Mouse (Mus musculus): ENCODE measurements at regions not wholly inside any gene's neighbourhood (a gene's known extent, or its start where the extent isn't known, plus 50 kb on each side); places are given as distances from the start of the nearest gene placed in this dataset.

GRCm38 (mm10) chr6:81608637-81609036 is 314.8 kb upstream of the Gcfc2 start:
- ATAC-seq (ENCODE audit: low FRiP score): 0 out of 2 replicates have a peak, but pooled peaks have one; percentile 30
- 79% methylated on average over 1 of the region's 1 CpGs for WGBS
- Histone ChIP-seq H3K9me3 (no peaks in the 10 kb centered on the region), H3K4me1 (no peaks in the 10 kb centered on the region), H3K4me2 (no peak overlapping the region), H3K27ac (no peak overlapping the region), H3K9ac (no peak overlapping the region), H3K4me3 (replicated peaks) (no peak overlapping the region), H3K27me3 (no peaks in the 10 kb centered on the region), H3K36me3 (replicated peaks) (no peaks in the 10 kb centered on the region)

GRCm38 (mm10) chr6:81611980-81612379 is 311.5 kb upstream of the Gcfc2 start:
- H3K4me1 ChIP-seq: no peaks in the 10 kb centered on the region
- no peaks in the 10 kb centered on the region for H3K27me3 ChIP-seq
- no peaks in the 10 kb centered on the region for H3K9me3 ChIP-seq
- H3K36me3 ChIP-seq (replicated peaks): no peaks in the 10 kb centered on the region
- H3K9ac ChIP-seq: no peak overlapping the region
- H3K4me2 ChIP-seq: no peak overlapping the region
- H3K4me3 ChIP-seq (replicated peaks): no peak overlapping the region
- H3K27ac ChIP-seq: no peak overlapping the region
- no peak for ATAC-seq (ENCODE audit: low FRiP score)
- WGBS: 88% methylated on average over 6 of the region's 6 CpGs

GRCm38 (mm10) chr6:81618018-81618417 is 305.5 kb upstream of the Gcfc2 start:
- no peak overlapping the region for H3K27ac ChIP-seq
- H3K27me3 ChIP-seq: no peaks in the 10 kb centered on the region
- WGBS: 74% methylated on average over 2 of the region's 2 CpGs
- no peaks in the 10 kb centered on the region for H3K36me3 ChIP-seq (replicated peaks)
- no peaks in the 10 kb centered on the region for H3K4me1 ChIP-seq
- H3K9ac ChIP-seq: no peak overlapping the region
- no peak overlapping the region for H3K4me2 ChIP-seq
- H3K4me3 ChIP-seq (replicated peaks): no peak overlapping the region
- no peaks in the 10 kb centered on the region for H3K9me3 ChIP-seq
- no peak for ATAC-seq (ENCODE audit: low FRiP score)

GRCm38 (mm10) chr6:81621028-81621427 is 302.4 kb upstream of the Gcfc2 start:
- H3K4me3 ChIP-seq (replicated peaks): no peak overlapping the region
- H3K4me1 ChIP-seq: no peaks in the 10 kb centered on the region
- H3K27ac ChIP-seq: no peak overlapping the region
- 90% methylated on average over 4 of the region's 4 CpGs for WGBS
- no peaks in the 10 kb centered on the region for H3K36me3 ChIP-seq (replicated peaks)
- no peak for ATAC-seq (ENCODE audit: low FRiP score)
- H3K9me3 ChIP-seq: no peaks in the 10 kb centered on the region
- no peaks in the 10 kb centered on the region for H3K27me3 ChIP-seq
- no peak overlapping the region for H3K9ac ChIP-seq
- no peak overlapping the region for H3K4me2 ChIP-seq

- no peak overlapping the region for H3K4me3 ChIP-seq (replicated peaks)
- no peaks in the 10 kb centered on the region for H3K27me3 ChIP-seq
- no peaks in the 10 kb centered on the region for H3K9me3 ChIP-seq
- WGBS: 86% methylated on average over 5 of the region's 5 CpGs
- no peaks in the 10 kb centered on the region for H3K36me3 ChIP-seq (replicated peaks)
- ATAC-seq (ENCODE audit: low FRiP score): no peak
- H3K27ac ChIP-seq: no peak overlapping the region
- H3K4me1 ChIP-seq: no peaks in the 10 kb centered on the region
- H3K9ac ChIP-seq: no peak overlapping the region
- H3K4me2 ChIP-seq: no peak overlapping the region
Observed at GRCm38 (mm10) chr6:81622714-81623113, 300.8 kb upstream of the Gcfc2 start.

GRCm38 (mm10) chr6:81625016-81625415 is 298.5 kb upstream of the Gcfc2 start:
- Histone ChIP-seq H3K4me1 (no peaks in the 10 kb centered on the region), H3K9me3 (no peaks in the 10 kb centered on the region), H3K36me3 (replicated peaks) (no peaks in the 10 kb centered on the region), H3K27me3 (no peaks in the 10 kb centered on the region), H3K9ac (no peak overlapping the region), H3K27ac (no peak overlapping the region), H3K4me2 (no peak overlapping the region), H3K4me3 (replicated peaks) (no peak overlapping the region)
- WGBS: 62% methylated on average over 5 of the region's 5 CpGs
- ATAC-seq (ENCODE audit: low FRiP score): no peak

- no peaks in the 10 kb centered on the region for H3K36me3 ChIP-seq (replicated peaks)
- no peak overlapping the region for H3K27ac ChIP-seq
- H3K4me2 ChIP-seq: no peak overlapping the region
- no peaks in the 10 kb centered on the region for H3K9me3 ChIP-seq
- H3K4me1 ChIP-seq: no peaks in the 10 kb centered on the region
- H3K9ac ChIP-seq: no peak overlapping the region
- 70% methylated on average over 3 of the region's 3 CpGs for WGBS
- H3K27me3 ChIP-seq: no peaks in the 10 kb centered on the region
- no peak overlapping the region for H3K4me3 ChIP-seq (replicated peaks)
- ATAC-seq (ENCODE audit: low FRiP score): no peak
Observed at GRCm38 (mm10) chr6:81633586-81633985, 289.9 kb upstream of the Gcfc2 start.

GRCm38 (mm10) chr6:81647615-81648375 is 275.7 kb upstream of the Gcfc2 start:
- H3K9ac ChIP-seq: no peak overlapping the region
- no peak overlapping the region for H3K4me2 ChIP-seq
- H3K4me1 ChIP-seq: no peaks in the 10 kb centered on the region
- no peak overlapping the region for H3K27ac ChIP-seq
- no peak for ATAC-seq (ENCODE audit: low FRiP score)
- H3K36me3 ChIP-seq (replicated peaks): no peaks in the 10 kb centered on the region
- no peaks in the 10 kb centered on the region for H3K9me3 ChIP-seq
- H3K27me3 ChIP-seq: no peaks in the 10 kb centered on the region
- WGBS: 89% methylated on average over 3 of the region's 3 CpGs
- H3K4me3 ChIP-seq (replicated peaks): no peak overlapping the region

GRCm38 (mm10) chr6:81651856-81652255 is 271.6 kb upstream of the Gcfc2 start:
- Histone ChIP-seq H3K27me3 (no peaks in the 10 kb centered on the region), H3K4me2 (no peak overlapping the region), H3K4me1 (no peaks in the 10 kb centered on the region), H3K9me3 (no peaks in the 10 kb centered on the region), H3K36me3 (replicated peaks) (no peaks in the 10 kb centered on the region), H3K27ac (no peak overlapping the region), H3K4me3 (replicated peaks) (no peak overlapping the region), H3K9ac (no peak overlapping the region)
- WGBS: 71% methylated on average over 2 of the region's 2 CpGs
- no peak for ATAC-seq (ENCODE audit: low FRiP score)

GRCm38 (mm10) chr6:81655205-81655604 is 268.3 kb upstream of the Gcfc2 start:
- Histone ChIP-seq H3K27ac (no peak overlapping the region), H3K4me3 (replicated peaks) (no peak overlapping the region), H3K9ac (no peak overlapping the region), H3K27me3 (no peaks in the 10 kb centered on the region), H3K36me3 (replicated peaks) (no peaks in the 10 kb centered on the region), H3K9me3 (no peaks in the 10 kb centered on the region), H3K4me1 (no peaks in the 10 kb centered on the region), H3K4me2 (no peak overlapping the region)
- ATAC-seq (ENCODE audit: low FRiP score): no peak
- 88% methylated on average over 2 of the region's 2 CpGs for WGBS

- peak overlapping the region; percentile 36 for H3K4me2 ChIP-seq
- H3K4me1 ChIP-seq: peaks cover 13% of the 10 kb centered on the region; the same call in 1 of the 2 replicates
- H3K27ac ChIP-seq: peak overlapping the region; percentile 75
- 24% methylated on average over 17 of the region's 17 CpGs for WGBS
- peak; percentile 88 for ATAC-seq (ENCODE audit: low FRiP score)
- H3K9me3 ChIP-seq: no peaks in the 10 kb centered on the region
- H3K27me3 ChIP-seq: no peaks in the 10 kb centered on the region
- no peak overlapping the region; the same call in 1 of the 2 replicates for H3K4me3 ChIP-seq (replicated peaks)
- no peaks in the 10 kb centered on the region for H3K36me3 ChIP-seq (replicated peaks)
- H3K9ac ChIP-seq: no peak overlapping the region
Observed at GRCm38 (mm10) chr6:81660478-81661395, 262.7 kb upstream of the Gcfc2 start.

GRCm38 (mm10) chr6:81668944-81669343 is 254.5 kb upstream of the Gcfc2 start:
- no peak overlapping the region for H3K9ac ChIP-seq

More at GRCm38 (mm10) chr6:81668944-81669343, 254.5 kb upstream of the Gcfc2 start:
- Histone ChIP-seq H3K9me3 (no peaks in the 10 kb centered on the region), H3K27me3 (no peaks in the 10 kb centered on the region), H3K36me3 (replicated peaks) (no peaks in the 10 kb centered on the region), H3K4me2 (no peak overlapping the region), H3K27ac (no peak overlapping the region), H3K4me3 (replicated peaks) (no peak overlapping the region), H3K4me1 (no peaks in the 10 kb centered on the region)
- no peak for ATAC-seq (ENCODE audit: low FRiP score)
- WGBS: 74% methylated on average over 1 of the region's 1 CpGs

All from forebrain, embryonic 12.5 days (tissue).